Mouse (Mus musculus): ENCODE measurements at regions not wholly inside any gene's neighbourhood (a gene's known extent, or its start where the extent isn't known, plus 50 kb on each side); places are given as distances from the start of the nearest gene placed in this dataset.
A peak's percentile ranks its signal among the peaks of the same experiment; 100 is the strongest.
"Not testable (repeated sequence)": the region's sequence is repeated elsewhere in the genome, so short reads cannot be mapped to it uniquely, and the experiment has no call there.

GRCm38 (mm10) chr5:133935006-133935405 lies 164.5 kb upstream of the Castor2 start:
- DNase-seq = no peak

- DNase-seq = peak; percentile 16
These were observed 169.4 kb upstream of the Castor2 start for GRCm38 (mm10) chr5:133930101-133930500.

DNA sequence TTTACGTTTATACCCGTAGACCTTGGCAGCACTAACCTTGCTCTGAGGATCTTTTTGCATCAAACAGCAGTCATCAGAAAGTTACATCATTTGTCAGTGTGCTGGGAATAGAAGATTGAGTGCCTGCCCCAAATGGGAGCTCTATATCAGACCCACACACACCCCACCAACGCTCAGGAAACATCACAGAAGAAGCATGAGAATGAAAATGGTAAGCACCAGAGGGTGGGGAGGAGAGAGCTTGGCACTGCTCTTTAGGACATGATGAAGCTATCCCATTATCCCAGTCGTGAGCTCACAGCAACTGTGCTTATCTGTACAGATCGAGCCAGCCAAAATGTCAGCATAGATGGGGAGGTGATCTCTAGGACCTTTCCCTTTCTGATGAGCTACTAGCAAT lies 172.5 kb upstream of the Castor2 start:
- peak; percentile 66 for DNase-seq

- DNase-seq = peak; percentile 81
These were observed 174.2 kb upstream of the Castor2 start for GRCm38 (mm10) chr5:133925184-133925900.

DNA sequence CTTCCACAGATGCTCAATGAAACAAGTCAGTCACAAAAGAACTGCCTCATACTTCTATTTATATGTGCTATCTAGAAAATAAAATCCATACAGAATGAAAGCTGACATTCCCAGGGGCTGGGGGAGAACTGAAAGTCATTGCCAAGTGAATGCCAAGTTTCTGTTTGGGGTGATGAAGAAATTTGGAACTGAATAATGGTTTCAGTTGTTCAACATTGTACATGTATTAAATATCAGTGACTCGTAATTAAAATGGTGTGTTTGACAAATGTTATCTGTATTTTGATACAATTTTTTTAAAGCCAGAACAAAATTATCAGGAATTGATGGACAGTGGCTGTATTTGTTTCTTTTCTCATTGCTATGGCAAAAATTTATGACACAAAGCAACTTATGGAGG lies 177.3 kb upstream of the Castor2 start:
- DNase-seq = no peak

- DNase-seq = peak; percentile 87
These were observed 183.6 kb upstream of the Castor2 start for GRCm38 (mm10) chr5:133915734-133916550.

DNA sequence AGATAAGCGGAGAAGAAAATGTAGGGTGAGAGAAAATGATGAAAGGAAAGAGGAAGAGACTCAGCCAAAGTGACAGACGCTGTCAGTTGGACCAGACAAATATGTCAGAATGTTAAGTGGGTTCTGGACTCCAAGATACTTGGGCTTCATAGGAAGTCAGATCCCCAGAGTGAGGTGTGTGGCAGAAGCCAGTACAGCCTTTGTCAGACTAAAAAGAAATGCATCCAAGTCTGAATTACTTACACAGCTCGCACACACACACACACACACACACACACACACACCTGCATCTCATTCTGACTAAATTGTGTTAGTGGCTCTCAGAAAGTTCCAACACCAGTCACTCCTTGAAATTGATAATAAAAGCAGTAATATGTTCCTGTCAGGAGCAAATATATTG lies 192.1 kb upstream of the Castor2 start:
- DNase-seq = no peak

DNA sequence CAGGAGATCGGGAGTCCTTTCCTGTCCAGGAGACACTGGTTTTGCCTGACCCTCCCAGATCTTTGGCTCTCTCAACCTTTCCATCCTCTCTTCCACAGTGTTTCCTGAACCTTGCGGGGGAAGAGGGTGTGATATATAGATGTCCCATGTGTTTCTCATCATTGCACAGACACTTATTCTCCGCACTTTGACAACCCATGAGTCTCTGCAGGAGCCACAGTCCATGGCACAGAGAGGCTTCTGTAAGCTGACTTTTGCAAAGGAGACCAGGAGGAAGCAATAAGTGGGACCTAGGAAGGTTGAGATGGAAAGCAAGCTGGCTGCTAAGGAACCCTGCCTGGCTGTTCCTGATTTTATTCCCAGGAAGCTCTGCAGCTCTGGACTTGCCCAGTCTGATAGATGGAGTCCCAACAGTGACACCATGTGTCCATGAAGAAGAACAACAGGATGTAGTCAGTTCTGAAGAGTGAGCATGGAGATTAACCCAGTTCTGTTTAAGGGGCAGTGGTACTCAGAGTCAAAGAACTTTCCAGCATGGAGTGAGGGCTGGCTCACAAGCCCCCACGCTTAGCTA lies 201.4 kb upstream of the Castor2 start:
- no peak for DNase-seq

GRCm38 (mm10) chr5:133890728-133891127 lies 208.8 kb upstream of the Castor2 start:
- peak; percentile 22 for DNase-seq

- peak; percentile 37 for DNase-seq
These were observed 209.7 kb upstream of the Castor2 start for GRCm38 (mm10) chr5:133889841-133890240.

DNA sequence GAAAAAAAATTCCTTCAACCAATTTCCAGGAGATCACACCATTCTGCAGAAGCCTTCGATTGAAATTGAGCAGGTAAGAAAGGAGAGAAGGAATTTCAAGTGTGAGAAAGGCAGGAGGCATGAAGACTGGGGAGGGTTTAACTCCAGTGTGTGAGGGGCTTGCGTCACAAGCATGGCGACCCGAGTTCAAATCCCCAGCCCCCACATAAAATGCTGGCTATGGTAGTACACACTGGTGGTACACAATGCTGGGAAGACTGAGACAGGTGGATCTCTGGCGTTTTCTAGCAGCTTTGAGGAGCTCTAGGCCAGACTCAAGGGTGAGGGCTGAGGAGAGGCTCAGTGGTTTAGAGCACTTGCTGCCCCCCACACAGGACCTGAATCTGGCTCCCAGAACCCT lies 214.0 kb upstream of the Castor2 start:
- peak; percentile 74 for DNase-seq

DNA sequence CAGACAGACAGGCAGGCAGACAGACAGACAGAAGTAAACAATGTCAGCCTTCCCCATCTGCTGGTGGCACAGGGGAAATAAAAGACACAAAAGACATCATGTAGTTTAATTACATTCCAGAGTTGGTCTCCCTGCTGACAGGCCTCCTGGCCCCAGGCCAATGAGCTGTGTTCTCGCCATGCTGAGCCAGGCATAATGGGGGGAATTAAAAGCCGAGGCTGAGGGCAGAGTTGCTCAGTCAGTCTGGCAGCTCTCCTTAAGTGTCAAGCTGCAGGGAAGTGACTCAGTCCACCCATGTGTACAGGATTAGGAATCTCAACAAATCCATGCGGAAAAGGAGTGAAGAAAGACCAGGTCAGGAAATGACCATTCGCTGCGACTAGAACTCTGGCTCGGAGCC lies 214.5 kb upstream of the Castor2 start:
- DNase-seq = peak; percentile 88

GRCm38 (mm10) chr5:133884593-133884992 lies 214.9 kb upstream of the Castor2 start:
- DNase-seq = no peak

- peak; percentile 34 for DNase-seq
These were observed 255.0 kb upstream of the Castor2 start for GRCm38 (mm10) chr5:133844483-133844882.

DNA sequence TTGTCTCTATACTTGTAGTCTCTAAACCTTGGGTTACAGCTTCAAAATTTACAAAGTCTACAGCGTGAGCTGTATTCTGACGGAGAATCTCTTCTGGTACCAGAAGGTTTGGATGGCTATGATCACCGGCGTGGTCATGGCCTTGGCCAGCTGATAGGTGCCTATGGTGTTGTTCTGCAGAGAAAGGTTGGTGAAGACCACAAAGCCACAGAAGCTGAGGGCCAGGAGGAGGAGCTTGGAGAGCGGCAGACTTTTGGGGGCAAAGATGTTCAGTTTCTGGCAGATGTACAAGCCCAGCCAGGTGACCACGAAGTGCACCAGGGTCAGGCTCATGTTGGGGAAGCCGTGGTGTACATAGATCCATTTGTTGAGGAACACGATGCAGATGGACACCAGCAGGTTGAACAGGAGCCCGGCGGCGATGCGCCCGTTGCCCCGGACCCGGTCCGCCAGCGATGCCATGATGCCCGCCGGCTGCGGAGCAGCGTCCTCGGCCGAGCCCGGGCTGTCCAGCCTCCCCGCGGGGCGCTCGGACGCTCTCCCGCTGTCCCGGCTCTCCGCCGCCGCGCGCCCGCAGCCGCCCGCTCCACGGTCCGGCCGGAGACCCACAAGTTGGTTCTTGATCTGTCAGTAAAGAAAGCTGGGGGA lies 257.3 kb upstream of the Castor2 start:
- not testable (repeated sequence) for DNase-seq

DNA sequence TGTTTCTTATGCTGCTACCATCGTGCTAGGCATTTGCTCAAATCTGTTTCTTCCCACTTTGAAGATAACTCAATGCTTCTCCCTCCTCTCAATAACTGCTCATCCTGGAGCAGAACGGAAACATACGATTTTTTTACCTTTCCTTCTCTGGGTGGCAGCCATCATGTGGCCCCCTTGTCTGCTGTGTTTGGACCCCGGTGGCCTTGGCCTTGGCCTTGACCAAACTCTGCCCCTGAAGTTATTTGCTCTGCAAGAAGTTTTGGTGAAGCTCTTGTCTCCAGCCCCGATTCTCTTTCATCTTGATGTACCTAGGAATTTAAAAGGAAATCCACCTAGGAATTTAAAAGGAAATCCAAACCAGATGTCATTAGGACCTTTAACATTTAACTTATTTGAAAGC lies 261.2 kb upstream of the Castor2 start:
- DNase-seq = peak; percentile 64

- peak; percentile 60 for DNase-seq
These were observed 266.3 kb upstream of the Castor2 start for GRCm38 (mm10) chr5:133833217-133833616.

DNA sequence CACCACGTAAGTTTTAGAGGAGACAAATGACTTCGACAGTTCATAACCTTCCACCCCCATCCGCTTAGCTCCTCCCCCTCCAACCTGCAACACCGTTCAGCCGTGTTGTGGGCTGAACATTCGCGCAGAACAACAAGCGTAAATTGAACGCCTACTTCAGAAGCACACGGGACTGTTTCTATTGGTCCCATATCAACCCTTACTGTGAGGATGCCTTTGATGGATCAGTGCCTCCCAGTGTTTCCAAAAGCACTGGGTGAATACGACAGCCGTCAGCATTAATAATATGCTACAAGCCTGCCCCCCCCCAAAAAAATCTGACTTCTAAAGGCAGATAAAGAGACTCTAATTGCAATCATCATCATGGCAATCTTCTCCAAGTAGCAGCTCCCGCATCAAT lies 271.3 kb upstream of the Castor2 start:
- DNase-seq = peak; percentile 52

- DNase-seq = peak; percentile 33
These were observed 275.6 kb upstream of the Castor2 start for GRCm38 (mm10) chr5:133823871-133824270.

DNA sequence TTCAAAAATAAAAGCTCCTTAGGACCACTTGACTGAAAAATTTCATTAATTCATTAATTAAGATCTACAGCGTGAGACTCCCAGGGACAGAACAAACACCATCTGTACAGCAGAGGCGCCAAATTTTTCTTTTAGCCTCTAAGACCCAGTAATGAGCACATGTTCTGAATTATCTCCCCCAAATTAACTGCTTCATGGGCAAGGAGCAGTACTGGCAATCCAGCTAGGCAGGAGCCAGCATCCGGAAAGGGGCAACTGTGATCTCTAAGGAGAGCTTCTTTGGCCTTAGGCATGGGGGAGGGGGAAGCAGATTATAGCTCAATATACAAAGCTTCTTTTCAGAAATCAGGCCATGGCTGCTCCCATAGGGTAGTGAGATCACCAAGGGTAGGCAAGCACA lies 278.2 kb upstream of the Castor2 start:
- DNase-seq = peak; percentile 41

DNA sequence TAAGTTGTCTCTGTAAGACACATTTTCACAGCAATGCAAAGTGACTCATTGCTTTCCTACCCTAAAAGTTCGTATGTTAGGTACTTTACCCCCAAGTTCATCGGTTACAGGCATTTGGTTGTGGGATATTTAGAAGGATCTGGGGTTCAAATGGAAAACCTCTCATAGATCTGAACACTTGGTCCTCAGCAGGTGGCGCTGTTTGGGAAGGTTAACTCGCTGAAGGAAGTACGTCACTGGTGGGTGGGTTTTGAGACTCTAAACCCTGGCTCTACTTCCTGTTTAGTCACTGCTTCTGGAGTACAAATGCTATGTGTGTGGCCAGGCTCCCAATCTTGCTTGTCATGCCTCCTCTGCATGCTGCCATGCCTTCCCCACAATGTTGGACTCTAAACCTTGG lies 284.0 kb upstream of the Castor2 start:
- peak; percentile 25 for DNase-seq

DNA sequence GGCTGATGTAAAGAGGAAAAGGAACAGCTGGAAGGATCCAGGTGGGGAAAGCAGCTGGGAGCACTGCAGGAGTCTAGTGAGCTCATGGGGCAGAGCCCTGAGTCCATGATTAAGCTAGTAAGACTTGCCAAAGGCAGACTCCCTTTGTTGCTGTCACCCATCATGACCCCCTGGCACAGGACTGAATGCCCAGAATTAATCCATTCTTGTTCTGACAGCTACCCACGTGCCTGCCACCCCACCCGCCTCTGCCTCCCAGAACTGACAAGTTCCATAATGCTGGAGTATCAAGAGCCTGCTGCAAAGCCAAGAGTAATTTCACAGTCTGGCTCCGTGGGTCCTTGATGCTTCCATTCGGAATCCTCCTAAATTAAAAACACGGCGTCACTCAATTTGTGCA lies 285.1 kb upstream of the Castor2 start:
- DNase-seq = peak; percentile 59

DNA sequence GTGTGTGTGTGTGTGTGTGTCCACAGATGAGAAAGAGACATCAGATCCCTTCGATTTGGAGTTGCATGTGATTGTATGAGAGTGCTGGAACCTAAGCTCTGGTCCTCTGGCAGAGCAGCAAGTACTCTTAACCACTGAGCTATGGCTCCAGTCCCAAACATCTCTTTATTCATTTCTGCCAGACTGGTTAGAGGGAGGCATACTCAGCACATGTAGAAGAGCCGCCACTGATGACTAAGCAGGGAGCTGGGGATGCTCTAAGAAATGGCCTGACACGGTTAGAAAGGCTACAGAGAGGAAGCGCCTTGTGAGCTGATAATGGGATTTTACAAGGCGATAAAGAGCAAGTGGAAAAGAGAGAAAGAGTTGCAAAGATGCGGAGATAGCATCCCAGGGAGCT lies 287.3 kb upstream of the Castor2 start:
- DNase-seq = peak; percentile 50
